Mouse (Mus musculus) frontal cortex, adult (tissue): ENCODE measurements around the gene Cebpzos.

Experiments used
- ATAC-seq: cut with Nextera tagmentation; 2 replicates; pipeline ENCODE4 v1.9.2; 2017; ENCODE audit warnings: mild to moderate bottlenecking, moderate library complexity, mixed read lengths; ENCODE audit not compliant: low TSS enrichment

Cebpzos gene

DNA sequence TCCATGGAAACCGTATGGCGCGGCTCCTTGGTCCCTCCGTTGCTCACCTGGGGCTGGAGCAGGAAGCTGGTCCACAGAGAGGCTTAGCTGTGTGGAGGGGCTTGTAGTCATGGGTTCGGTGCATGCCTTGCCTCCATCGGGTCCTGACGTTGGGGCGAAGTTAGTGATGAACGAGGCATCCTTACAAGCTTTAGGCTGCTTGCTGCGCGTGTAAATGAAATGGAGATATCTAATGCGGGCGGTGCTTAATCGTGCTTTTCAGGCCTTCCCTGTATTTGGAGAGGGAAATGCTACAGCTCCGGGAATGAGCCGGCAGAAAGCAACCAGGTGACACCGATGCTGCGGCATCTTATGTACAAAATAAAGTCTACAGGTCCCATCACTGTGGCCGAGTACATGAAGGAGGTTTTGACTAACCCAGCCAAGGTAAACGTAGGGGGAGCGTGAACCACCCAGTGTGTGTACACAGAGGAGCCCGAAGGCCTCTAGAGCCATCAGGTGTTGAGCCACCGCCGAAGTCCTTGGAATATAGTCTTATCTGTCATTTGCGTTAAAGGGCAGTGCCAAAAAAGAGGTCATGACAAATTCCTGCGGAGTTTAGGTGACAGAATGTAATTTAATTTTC lies 21.0 kb downstream of the Cebpzos start:
- peak; percentile 41; the same call in 1 of the 2 replicates for ATAC-seq

DNA sequence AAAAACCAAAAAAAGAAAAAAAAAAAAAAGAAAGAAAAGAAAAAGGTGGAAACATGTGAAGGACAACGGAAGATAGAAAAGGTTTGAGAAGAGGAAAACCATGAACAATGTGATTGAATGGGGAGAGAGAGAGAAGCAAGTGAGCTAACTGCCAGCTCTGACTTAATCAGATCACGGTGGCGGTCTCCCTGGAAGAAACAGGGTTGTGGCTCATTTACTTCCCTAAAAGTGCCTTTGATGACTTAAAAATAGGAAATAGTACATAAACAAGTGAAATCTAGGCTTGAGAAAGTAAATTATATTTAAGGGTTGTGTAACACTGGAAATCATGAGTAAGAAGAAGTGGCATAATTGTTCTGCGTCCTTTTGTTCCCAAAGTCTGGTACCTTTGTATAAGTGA lies 22.6 kb downstream of the Cebpzos start:
- no peak for ATAC-seq

DNA sequence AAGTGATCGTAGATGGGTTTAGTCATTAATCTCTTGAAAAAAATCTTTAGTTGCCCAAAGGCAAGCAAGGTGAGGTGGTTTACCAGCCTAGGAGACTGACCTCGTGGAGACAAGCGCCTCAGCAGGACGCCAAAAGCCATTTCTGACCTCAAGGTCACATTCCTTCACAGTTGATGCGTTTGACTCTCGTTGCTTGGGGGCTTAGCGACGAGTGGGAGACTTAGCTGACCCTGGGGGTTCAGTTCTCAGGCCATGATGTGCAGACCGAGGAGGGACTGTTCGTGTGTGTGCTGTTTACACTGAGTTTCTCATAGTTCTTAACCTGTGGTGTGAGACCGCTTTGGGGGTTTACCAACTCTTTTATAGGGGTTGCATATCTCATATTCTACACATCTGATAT lies 26.3 kb downstream of the Cebpzos start:
- ATAC-seq: no peak

DNA sequence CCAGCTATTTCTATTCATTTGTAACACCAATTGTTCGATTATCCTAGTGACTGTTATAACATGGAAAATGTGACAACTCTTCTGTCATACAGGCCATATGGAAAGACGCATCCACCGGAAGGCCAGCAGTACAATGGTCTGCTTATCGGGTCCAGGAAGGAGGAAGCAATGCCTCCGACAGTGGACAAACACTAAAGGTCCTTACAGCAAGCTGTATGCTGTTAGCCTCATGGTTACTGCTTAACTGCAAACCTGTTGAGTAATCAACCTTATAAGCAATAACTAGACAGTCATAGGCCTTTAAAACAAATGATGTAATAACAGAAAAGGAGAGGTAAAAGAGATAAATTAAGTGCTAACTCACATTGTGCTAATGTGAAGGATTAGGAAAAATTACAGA lies 34.9 kb downstream of the Cebpzos start:
- no peak for ATAC-seq

DNA sequence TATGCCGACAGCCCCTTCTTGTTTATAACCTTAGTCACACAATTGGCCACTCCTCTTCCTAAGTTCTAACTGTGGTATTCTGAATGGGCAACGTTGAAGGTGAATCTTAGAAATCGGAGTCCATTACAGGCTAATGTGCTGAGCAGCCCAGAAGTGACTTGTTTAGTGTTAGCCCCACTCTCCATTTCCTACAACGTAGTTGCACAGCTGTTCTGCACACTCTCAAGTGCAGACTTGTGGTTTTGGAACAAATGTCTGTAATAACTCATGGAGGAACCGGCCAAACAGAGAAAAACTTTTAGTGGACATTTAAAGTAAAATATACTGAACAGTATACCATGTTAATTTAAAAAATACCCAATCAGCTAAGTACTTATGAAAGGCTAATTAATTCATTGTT lies 35.8 kb downstream of the Cebpzos start:
- ATAC-seq: no peak

DNA sequence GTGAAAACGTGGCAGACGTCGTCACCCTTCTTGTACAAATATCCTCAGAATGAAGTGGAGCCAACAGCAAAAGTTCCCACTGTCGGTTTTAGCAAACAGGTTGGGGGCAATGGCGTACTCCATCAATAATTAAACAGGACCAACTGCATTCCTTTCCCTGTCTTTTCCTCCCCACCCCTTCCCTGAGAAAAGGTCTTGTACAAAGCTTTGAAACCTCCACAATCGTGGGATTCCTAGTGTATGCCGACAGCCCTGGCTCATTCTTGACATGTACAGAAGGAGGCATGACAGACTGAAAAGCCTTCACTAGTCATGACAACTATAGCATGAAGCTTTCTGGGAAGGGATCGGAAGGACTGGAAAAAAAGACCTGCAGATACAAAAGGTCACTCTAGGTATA lies 36.9 kb downstream of the Cebpzos start:
- ATAC-seq: no peak

DNA sequence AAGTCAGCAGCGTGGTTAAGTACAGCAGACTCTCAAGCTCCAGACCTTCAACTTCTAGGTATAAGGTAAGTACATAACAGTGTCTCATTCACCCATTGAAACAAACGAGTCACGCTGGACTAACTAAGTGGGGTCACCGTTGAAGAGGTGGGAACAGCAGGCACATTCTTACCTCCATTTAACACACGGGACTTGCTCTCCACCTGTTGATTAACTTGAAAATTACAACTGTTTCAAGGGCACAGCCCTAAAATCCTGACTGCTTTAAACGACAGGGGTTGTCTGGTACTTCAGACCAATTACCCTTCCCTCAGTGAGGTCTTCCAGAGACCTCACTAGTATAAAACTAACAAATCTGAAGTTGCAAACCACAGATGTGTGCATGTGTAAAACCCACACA lies 43.2 kb downstream of the Cebpzos start:
- no peak for ATAC-seq

DNA sequence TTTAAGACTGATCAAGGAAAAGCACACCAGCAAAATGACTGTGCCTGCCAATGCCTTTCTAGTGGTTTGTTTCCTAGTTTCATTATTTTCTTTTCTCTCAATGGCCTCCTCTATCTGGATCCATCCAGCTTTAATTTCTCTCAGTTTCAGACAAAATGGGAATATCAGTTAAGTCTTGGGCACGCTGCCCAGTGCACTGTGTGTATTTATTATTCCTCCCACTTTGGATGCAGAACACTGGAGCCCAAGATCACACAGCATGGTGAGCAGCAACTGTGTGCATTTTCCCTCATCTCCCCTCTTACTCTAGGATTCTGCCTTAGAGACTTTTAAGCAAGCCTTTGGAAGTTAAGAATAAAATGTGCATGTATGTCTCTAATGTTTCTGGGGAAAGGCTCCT lies 48.1 kb downstream of the Cebpzos start:
- peak; percentile 55; the same call in 1 of the 2 replicates for ATAC-seq

DNA sequence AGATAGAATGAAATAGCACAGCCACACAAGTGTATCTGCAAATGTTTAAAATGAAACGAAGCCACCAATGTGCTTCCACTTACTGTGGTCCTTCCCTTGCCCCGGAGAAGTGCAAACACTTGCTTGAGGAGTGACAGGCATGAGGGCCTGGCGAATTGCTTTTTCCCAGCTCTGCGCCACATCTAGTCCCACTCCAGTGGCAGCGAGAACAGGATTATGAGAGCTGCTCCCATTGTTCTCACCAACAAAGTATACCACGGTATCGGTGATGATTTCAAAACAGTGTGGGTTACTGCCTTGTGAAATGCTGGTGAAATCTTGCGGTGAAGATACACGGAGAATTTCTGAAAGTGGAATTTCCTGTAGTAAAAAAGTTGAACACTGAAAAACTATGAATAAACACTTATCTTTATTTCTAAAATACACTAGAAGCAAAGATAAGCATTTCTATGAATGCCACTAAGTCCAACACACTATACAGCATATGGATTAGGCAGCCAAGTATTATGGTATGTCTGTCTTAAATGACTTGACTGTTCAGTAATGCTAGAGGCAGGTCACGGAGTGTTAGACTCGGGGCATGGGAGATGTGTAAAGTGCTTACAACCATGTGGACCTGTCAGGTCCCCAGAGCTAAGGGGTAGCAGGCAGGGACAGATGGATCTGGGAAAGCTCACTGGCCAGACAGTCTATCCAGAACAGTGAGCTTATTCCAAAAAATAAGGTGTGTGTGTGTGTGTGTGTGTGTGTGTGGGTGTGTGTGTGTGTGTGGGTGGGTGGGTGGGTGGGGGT lies 50.0 kb downstream of the Cebpzos start:
- ATAC-seq: no peak

DNA sequence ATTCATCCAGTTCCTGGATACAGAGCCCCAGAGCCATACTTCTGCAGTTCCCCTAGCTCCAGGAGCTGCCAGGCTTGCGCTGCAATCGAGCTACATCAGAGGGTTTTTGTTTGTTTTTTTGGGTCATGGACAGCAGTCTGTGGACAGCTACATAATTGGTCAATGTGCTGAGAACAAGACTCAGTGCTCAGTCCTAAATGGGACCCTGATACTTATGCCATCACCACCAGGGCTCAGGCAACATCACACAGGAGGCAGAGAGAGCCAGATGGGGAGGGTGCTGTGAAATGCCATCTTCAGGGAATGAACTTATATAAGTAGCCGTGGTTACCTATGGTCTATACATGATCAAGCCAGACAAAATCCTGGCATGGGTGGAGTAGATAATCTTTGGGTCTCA lies 52.2 kb downstream of the Cebpzos start:
- ATAC-seq: no peak
